Comparison of ENCODE assay signal across 9 mouse cellular contexts in the genomic region with DNA sequence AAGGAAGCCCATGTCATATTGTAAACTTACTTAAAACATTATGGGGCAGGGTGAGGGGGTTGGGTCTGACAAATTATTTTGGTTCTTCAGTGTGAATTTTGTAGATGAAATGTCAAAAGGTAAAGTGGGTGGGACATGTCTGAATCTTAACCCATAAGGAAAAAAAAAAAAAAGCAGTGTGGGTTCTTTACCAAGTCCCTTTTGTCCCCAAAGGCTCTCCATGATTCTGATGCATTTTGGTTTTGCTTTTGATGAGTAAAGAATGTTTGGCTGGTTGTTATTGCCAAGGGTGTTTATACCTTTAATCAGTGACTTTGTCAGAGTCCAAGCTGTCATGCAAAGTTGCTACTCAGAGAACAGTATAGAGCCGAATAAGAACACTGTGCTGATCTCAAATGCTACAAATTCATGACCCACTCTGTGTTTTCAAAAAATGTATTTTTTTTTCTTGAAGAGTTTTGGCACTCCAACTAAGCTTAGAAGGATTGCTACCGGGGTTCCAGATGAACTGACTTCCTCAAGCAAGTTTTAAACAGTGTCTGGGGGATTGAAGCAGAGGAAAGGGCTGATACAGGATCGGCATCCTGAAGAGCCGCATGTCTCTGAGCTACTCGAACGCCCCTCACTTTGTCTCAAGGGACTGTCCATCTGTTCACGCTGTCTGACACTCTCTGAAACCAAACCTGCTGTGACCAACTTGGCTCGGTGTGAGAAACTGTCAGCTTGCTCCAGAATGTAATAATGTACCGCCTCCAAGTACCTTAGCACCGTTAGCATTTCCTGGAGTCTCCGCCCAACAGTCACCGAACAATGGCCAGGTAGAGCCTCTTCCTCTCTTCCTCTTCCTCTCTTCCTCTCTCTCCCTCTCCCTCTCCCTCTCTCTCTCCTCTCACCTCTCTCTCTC.
DNase-seq lines count a peak whose midpoint lies in the region; ATAC-seq lines count a peak whose summit lies in the region.
"Had no signal": no experiment of that assay in that cellular context is flagged by ENCODE, and none has a peak within 500 bp of the region (broad histone marks: within the 10 kb centered on the region; RNA-seq: fewer than 3 reads in every experiment).

No protein-coding gene starts in this region.

- H3K4me2 ChIP-seq in heart, embryonic 11.5 days: peak overlapping the region; percentile 39
- peak overlapping the region; percentile 29 for H3K4me2 ChIP-seq in forebrain, embryonic 16.5 days (ENCODE audit: low read length)
- peak overlapping the region; percentile 33; the same call in 1 of the 2 replicates for H3K4me2 ChIP-seq in midbrain, embryonic 16.5 days (ENCODE audit: low read length)
- H3K4me2 ChIP-seq: limb, embryonic 15.5 days had no signal

- WGBS in heart, embryonic 11.5 days (ENCODE audit: insufficient replicate concordance): 18% methylated on average over 12 of the region's 12 CpGs
- WGBS in forebrain, embryonic 16.5 days: 14% methylated on average over 12 of the region's 12 CpGs
- WGBS in midbrain, embryonic 16.5 days: 18% methylated on average over 12 of the region's 12 CpGs

- no peak overlapping the region for H3K9ac ChIP-seq in heart, embryonic 11.5 days (ENCODE audit: low read depth, low read length)
- H3K9ac ChIP-seq in forebrain, embryonic 16.5 days (replicated peaks; ENCODE audit: low read depth, low read length): no peak overlapping the region
- no peak overlapping the region for H3K9ac ChIP-seq in midbrain, embryonic 16.5 days (ENCODE audit: low read depth, low read length)
- H3K9ac ChIP-seq: limb, embryonic 15.5 days had no signal

- H3K4me1 ChIP-seq in heart, embryonic 11.5 days (ENCODE audit: control insufficient read depth, insufficient read depth, low read length): 0 out of 2 replicates have a peak, but pooled peaks cover 2% of the 10 kb centered on the region
- H3K4me1 ChIP-seq in forebrain, embryonic 16.5 days (replicated peaks; ENCODE audit: control insufficient read depth, insufficient read depth, low read length): peaks cover 6% of the 10 kb centered on the region
- no peaks in the 10 kb centered on the region for H3K4me1 ChIP-seq in midbrain, embryonic 16.5 days (ENCODE audit: control insufficient read depth, insufficient read depth, low read length)
- H3K4me1 ChIP-seq: limb, embryonic 15.5 days had no signal

- DNase-seq in heart, postnatal 25 days (ENCODE audit: low spot score): no peak
- DNase-seq in cerebellum, adult 11 months: peak; percentile 10
- DNase-seq in adrenal gland, postnatal 4 days (ENCODE audit: low spot score in 2 of 2): no peak
- no peak for DNase-seq in lung, postnatal 14 days

- no peak overlapping the region for H3K27ac ChIP-seq in heart, embryonic 11.5 days (ENCODE audit: low read depth, low read length)
- H3K27ac ChIP-seq in forebrain, embryonic 16.5 days (ENCODE audit: low read length): peak overlapping the region; percentile 41; the same call in 1 of the 2 replicates
- H3K27ac ChIP-seq in midbrain, embryonic 16.5 days (ENCODE audit: low read length): no peak overlapping the region
- H3K27ac ChIP-seq: limb, embryonic 15.5 days had no signal

- peaks cover 3% of the 10 kb centered on the region; the same call in 1 of the 2 replicates for H3K27me3 ChIP-seq in heart, embryonic 11.5 days (ENCODE audit: control insufficient read depth, insufficient read depth, low read length)
- no peaks in the 10 kb centered on the region for H3K27me3 ChIP-seq in forebrain, embryonic 16.5 days (replicated peaks; ENCODE audit: control insufficient read depth, insufficient read depth, low read length)
- no peaks in the 10 kb centered on the region for H3K27me3 ChIP-seq in midbrain, embryonic 16.5 days (ENCODE audit: control insufficient read depth, insufficient read depth, low read depth, low read length)
- H3K27me3 ChIP-seq: limb, embryonic 15.5 days had no signal

- H3K9me3 ChIP-seq in heart, embryonic 11.5 days (replicated peaks; ENCODE audit: control insufficient read depth, low read length): no peaks in the 10 kb centered on the region
- H3K9me3 ChIP-seq in forebrain, embryonic 16.5 days (ENCODE audit: control insufficient read depth, low read length): no peaks in the 10 kb centered on the region
- H3K9me3 ChIP-seq in midbrain, embryonic 16.5 days (replicated peaks; ENCODE audit: control insufficient read depth, low read length, poor library complexity, severe bottlenecking): no peaks in the 10 kb centered on the region
- H3K9me3 ChIP-seq: limb, embryonic 15.5 days had no signal

- no peak overlapping the region for H3K4me3 ChIP-seq in heart, embryonic 11.5 days (ENCODE audit: low read depth, low read length)
- H3K4me3 ChIP-seq in forebrain, embryonic 16.5 days (replicated peaks; ENCODE audit: low read length): no peak overlapping the region
- peak overlapping the region; percentile 16; the same call in 1 of the 2 replicates for H3K4me3 ChIP-seq in midbrain, embryonic 16.5 days (ENCODE audit: low read depth, low read length)
- H3K4me3 ChIP-seq: limb, embryonic 15.5 days had no signal

- intact Hi-C loops in heart, postnatal 25 days (cut with DNase I): no loop called here

- ATAC-seq in heart, embryonic 11.5 days (replicated peaks; ENCODE audit: insufficient number of reproducible peaks, low FRiP score, low TSS enrichment): no peak
- ATAC-seq in forebrain, embryonic 16.5 days: peak; percentile 91
- no peak for ATAC-seq in midbrain, embryonic 16.5 days
- ATAC-seq in erythroblast, adult 5-6 weeks (replicated peaks; ENCODE audit: low FRiP score, poor library complexity, severe bottlenecking): no peak

- H3K36me3 ChIP-seq in heart, embryonic 11.5 days (ENCODE audit: control insufficient read depth, insufficient read depth, low read length): no peaks in the 10 kb centered on the region
- no peaks in the 10 kb centered on the region for H3K36me3 ChIP-seq in forebrain, embryonic 16.5 days (ENCODE audit: control insufficient read depth, insufficient read depth)
- no peaks in the 10 kb centered on the region for H3K36me3 ChIP-seq in midbrain, embryonic 16.5 days (ENCODE audit: control insufficient read depth, insufficient read depth, low read length)
- H3K36me3 ChIP-seq: limb, embryonic 15.5 days had no signal
